6 mouse cellular contexts compared by ENCODE assay signal in the genomic region with DNA sequence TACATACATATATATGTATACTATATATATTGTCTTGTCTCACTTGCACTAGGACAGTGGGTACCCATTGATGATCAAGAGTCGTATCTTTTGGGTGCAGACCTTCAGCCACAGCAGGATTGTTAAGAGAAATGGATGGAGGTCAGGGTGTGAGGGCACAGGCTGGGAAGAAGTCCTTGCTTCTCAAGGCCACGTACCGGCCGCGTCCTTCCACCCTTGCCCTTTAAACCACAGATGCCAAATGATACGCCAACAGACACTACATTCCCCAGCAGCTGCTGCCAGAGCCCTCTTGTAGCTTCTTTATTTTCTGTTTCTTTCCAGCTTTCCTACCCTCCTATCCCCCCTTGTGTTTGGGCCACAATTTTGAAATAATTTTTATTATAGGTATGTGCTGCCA. TPM values are rescaled to one million over a fixed set of nuclear protein-coding genes. Genes with fewer than 3 reads are reported as not detected.
"Had no signal": no experiment of that assay in that cellular context is flagged by ENCODE, and none has a peak within 500 bp of the region (broad histone marks: within the 10 kb centered on the region; RNA-seq: fewer than 3 reads in every experiment).

No protein-coding gene starts in this region.

- DNase-seq: kidney, postnatal 10 days; lung, adult 2 months; lung, postnatal 36 days; thymus, adult 18-20 months; thymus, postnatal 14 days had no signal

RNA-seq across cellular contexts. Expression of gene Gna14, which starts 51.5 kb away (rescaled TPM):
- total RNA-seq: neutrophil, adult 5-6 weeks had no signal
